Mouse (Mus musculus): ENCODE results near the gene Creg1. TPM values are rescaled to one million over a fixed set of nuclear protein-coding genes. Genes with fewer than 3 reads are reported as not detected.

Creg1 gene
- polyA plus RNA-seq (2015; fragmentation: Nextera tagmentation; extraction: Ambion mirVana), result 101 and 124 TPM in 2 replicates

- Histone ChIP-seq H3K4me1 (replicated peaks) (peaks cover 8% of the 10 kb centered on the region; the same call in 1 of the 2 replicates), H3K9ac (peak within 1 kb of the TSS; percentile 80), H3K4me2 (replicated peaks) (peak within 1 kb of the TSS; percentile 79), H3K4me3 (replicated peaks) (peak within 1 kb of the TSS; percentile 85), H3K36me3 (no peaks in the 10 kb centered on the region), H3K27me3 (replicated peaks) (no peaks in the 10 kb centered on the region), H3K9me3 (no peaks in the 10 kb centered on the region), H3K27ac (peak within 1 kb of the TSS; percentile 63)
- whole genome bisulfite sequencing, result under 1% methylated on average over 57 of the region's 57 CpGs
- ATAC-seq, result peak; percentile 98
These were observed at the start of gene Creg1 for GRCm38 (mm10) chr1:165763635-165764372. Gene Creg1 (plus strand): TSS chr1:165763746.

GRCm38 (mm10) chr1:165713798-165714197 lies 49.7 kb upstream of the Creg1 start:
- Histone ChIP-seq H3K27me3 (replicated peaks) (no peaks in the 10 kb centered on the region), H3K4me1 (replicated peaks) (peaks cover 17% of the 10 kb centered on the region), H3K9me3 (no peaks in the 10 kb centered on the region), H3K27ac (0 out of 2 replicates have a peak overlapping the region, but pooled peaks have one; percentile 14), H3K36me3 (no peaks in the 10 kb centered on the region), H3K4me2 (replicated peaks) (no peak overlapping the region), H3K4me3 (replicated peaks) (no peak overlapping the region), H3K9ac (no peak overlapping the region)
- ATAC-seq, result no peak
- WGBS, result 55% methylated on average over 5 of the region's 5 CpGs

- H3K36me3 ChIP-seq, result no peaks in the 10 kb centered on the region
- no peak overlapping the region for H3K4me3 ChIP-seq (replicated peaks)
- H3K4me2 ChIP-seq (replicated peaks), result no peak overlapping the region
- 84% methylated on average over 4 of the region's 4 CpGs for WGBS
- no peak overlapping the region for H3K9ac ChIP-seq
- H3K27me3 ChIP-seq (replicated peaks), result no peaks in the 10 kb centered on the region
- no peaks in the 10 kb centered on the region for H3K9me3 ChIP-seq
- H3K27ac ChIP-seq, result no peak overlapping the region
- no peak for ATAC-seq
- H3K4me1 ChIP-seq (replicated peaks), result peaks cover 7% of the 10 kb centered on the region
These were observed 47.1 kb upstream of the Creg1 start for GRCm38 (mm10) chr1:165716426-165716825.

- Histone ChIP-seq H3K9ac (peak overlapping the region; percentile 2; the same call in 1 of the 2 replicates), H3K27me3 (replicated peaks) (no peaks in the 10 kb centered on the region), H3K27ac (peak overlapping the region; percentile 87), H3K9me3 (no peaks in the 10 kb centered on the region), H3K36me3 (no peaks in the 10 kb centered on the region), H3K4me2 (replicated peaks) (peak overlapping the region; percentile 40), H3K4me3 (replicated peaks) (no peak overlapping the region), H3K4me1 (replicated peaks) (peaks cover 7% of the 10 kb centered on the region)
- ATAC-seq, result peak; percentile 86
- 31% methylated on average over 11 of the region's 11 CpGs for WGBS
These were observed 45.6 kb upstream of the Creg1 start for GRCm38 (mm10) chr1:165717711-165718542.

- 39% methylated on average over 15 of the region's 15 CpGs for WGBS
- Histone ChIP-seq H3K4me1 (replicated peaks) (peaks cover 7% of the 10 kb centered on the region), H3K9me3 (no peaks in the 10 kb centered on the region), H3K27ac (peak overlapping the region; percentile 87), H3K9ac (peak overlapping the region; percentile 2; the same call in 1 of the 2 replicates), H3K36me3 (no peaks in the 10 kb centered on the region), H3K4me3 (replicated peaks) (no peak overlapping the region), H3K4me2 (replicated peaks) (peak overlapping the region; percentile 40), H3K27me3 (replicated peaks) (no peaks in the 10 kb centered on the region)
- ATAC-seq, result peak; percentile 54
These were observed 44.9 kb upstream of the Creg1 start for GRCm38 (mm10) chr1:165718543-165719105.

GRCm38 (mm10) chr1:165722531-165723123 lies 40.9 kb upstream of the Creg1 start:
- H3K27ac ChIP-seq, result no peak overlapping the region
- H3K9me3 ChIP-seq, result no peaks in the 10 kb centered on the region
- H3K9ac ChIP-seq, result no peak overlapping the region
- WGBS, result 89% methylated on average over 9 of the region's 9 CpGs
- no peaks in the 10 kb centered on the region for H3K27me3 ChIP-seq (replicated peaks)
- no peak overlapping the region for H3K4me2 ChIP-seq (replicated peaks)
- H3K4me1 ChIP-seq (replicated peaks), result peaks cover 16% of the 10 kb centered on the region
- no peak overlapping the region for H3K4me3 ChIP-seq (replicated peaks)
- H3K36me3 ChIP-seq, result no peaks in the 10 kb centered on the region
- ATAC-seq, result no peak

- H3K36me3 ChIP-seq, result no peaks in the 10 kb centered on the region
- H3K27ac ChIP-seq, result 0 out of 2 replicates have a peak overlapping the region, but pooled peaks have one; percentile 22
- no peak overlapping the region for H3K4me3 ChIP-seq (replicated peaks)
- H3K27me3 ChIP-seq (replicated peaks), result no peaks in the 10 kb centered on the region
- no peaks in the 10 kb centered on the region for H3K9me3 ChIP-seq
- WGBS, result 55% methylated on average over 11 of the region's 11 CpGs
- H3K4me2 ChIP-seq (replicated peaks), result no peak overlapping the region
- ATAC-seq, result peak; percentile 72
- H3K4me1 ChIP-seq (replicated peaks), result peaks cover 9% of the 10 kb centered on the region
- no peak overlapping the region for H3K9ac ChIP-seq
These were observed 39.1 kb upstream of the Creg1 start for GRCm38 (mm10) chr1:165724219-165725033.

- no peaks in the 10 kb centered on the region for H3K27me3 ChIP-seq (replicated peaks)
- no peak overlapping the region for H3K4me3 ChIP-seq (replicated peaks)
- H3K4me1 ChIP-seq (replicated peaks), result peaks cover 9% of the 10 kb centered on the region
- H3K27ac ChIP-seq, result 0 out of 2 replicates have a peak overlapping the region, but pooled peaks have one; percentile 22
- H3K4me2 ChIP-seq (replicated peaks), result no peak overlapping the region
- no peaks in the 10 kb centered on the region for H3K36me3 ChIP-seq
- no peaks in the 10 kb centered on the region for H3K9me3 ChIP-seq
- H3K9ac ChIP-seq, result no peak overlapping the region
- 76% methylated on average over 4 of the region's 4 CpGs for WGBS
- no peak for ATAC-seq
These were observed 38.4 kb upstream of the Creg1 start for GRCm38 (mm10) chr1:165725039-165725644.

- Histone ChIP-seq H3K4me2 (replicated peaks) (no peak overlapping the region), H3K27me3 (replicated peaks) (no peaks in the 10 kb centered on the region), H3K9me3 (no peaks in the 10 kb centered on the region), H3K4me1 (replicated peaks) (peaks cover 9% of the 10 kb centered on the region), H3K9ac (no peak overlapping the region), H3K27ac (no peak overlapping the region), H3K4me3 (replicated peaks) (no peak overlapping the region), H3K36me3 (no peaks in the 10 kb centered on the region)
- WGBS, result 41% methylated on average over 1 of the region's 1 CpGs
- no peak for ATAC-seq
These were observed 36.6 kb upstream of the Creg1 start for GRCm38 (mm10) chr1:165726986-165727385.

- no peaks in the 10 kb centered on the region for H3K9me3 ChIP-seq
- H3K4me1 ChIP-seq (replicated peaks), result peaks cover 9% of the 10 kb centered on the region
- no peaks in the 10 kb centered on the region for H3K27me3 ChIP-seq (replicated peaks)
- no peak overlapping the region for H3K4me3 ChIP-seq (replicated peaks)
- no peak overlapping the region for H3K27ac ChIP-seq
- H3K36me3 ChIP-seq, result no peaks in the 10 kb centered on the region
- 80% methylated on average over 3 of the region's 3 CpGs for WGBS
- H3K4me2 ChIP-seq (replicated peaks), result no peak overlapping the region
- ATAC-seq, result no peak
- no peak overlapping the region for H3K9ac ChIP-seq
These were observed 35.4 kb upstream of the Creg1 start for GRCm38 (mm10) chr1:165728057-165728639.

GRCm38 (mm10) chr1:165730129-165730528 lies 33.4 kb upstream of the Creg1 start:
- Histone ChIP-seq H3K9me3 (no peaks in the 10 kb centered on the region), H3K4me3 (replicated peaks) (no peak overlapping the region), H3K9ac (no peak overlapping the region), H3K4me1 (replicated peaks) (peaks cover 2% of the 10 kb centered on the region; the same call in 1 of the 2 replicates), H3K27ac (no peak overlapping the region), H3K36me3 (no peaks in the 10 kb centered on the region), H3K27me3 (replicated peaks) (no peaks in the 10 kb centered on the region), H3K4me2 (replicated peaks) (no peak overlapping the region)
- ATAC-seq, result no peak
- 38% methylated on average over 1 of the region's 1 CpGs for WGBS

Data from intestine, embryonic 15.5 days (tissue).